Mouse (Mus musculus): ENCODE measurements around the gene Rnf34. TPM values are rescaled to one million over a fixed set of nuclear protein-coding genes. Genes with fewer than 3 reads are reported as not detected.

The Rnf34 gene
- total RNA-seq, 2 experiments from 2014 or later: 17.6 to 20.7 TPM

GRCm38 (mm10) chr5:122863053-122863452 lies 13.2 kb downstream of the Rnf34 start:
- DNase-seq (ENCODE audit: low spot score): no peak

GRCm38 (mm10) chr5:122872626-122873025 lies 22.8 kb downstream of the Rnf34 start:
- no peak for DNase-seq (ENCODE audit: low spot score)

- no peak for DNase-seq (ENCODE audit: low spot score)
These were observed 23.7 kb downstream of the Rnf34 start for GRCm38 (mm10) chr5:122873573-122873972.

DNA sequence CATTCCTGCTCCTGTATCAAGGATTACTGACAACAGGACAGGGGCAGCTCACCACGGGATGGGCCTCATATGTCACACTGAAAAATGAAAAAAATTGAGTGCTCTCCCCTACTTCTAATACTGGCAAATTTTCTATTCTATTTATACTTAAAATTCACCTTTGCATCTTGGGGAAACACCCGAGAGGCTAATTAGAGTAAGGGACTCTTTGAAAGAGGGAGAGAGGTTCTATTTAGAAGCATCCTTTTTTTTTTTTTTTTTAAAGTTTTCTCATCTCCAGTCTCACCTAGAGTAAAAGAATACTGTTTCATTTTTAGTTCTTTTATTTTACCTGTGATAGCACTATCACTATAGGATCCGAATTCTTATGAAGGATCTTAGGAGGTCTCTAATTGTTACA lies 24.5 kb downstream of the Rnf34 start:
- DNase-seq (ENCODE audit: low spot score): no peak

GRCm38 (mm10) chr5:122876671-122877070 lies 26.8 kb downstream of the Rnf34 start:
- no peak for DNase-seq (ENCODE audit: low spot score)

GRCm38 (mm10) chr5:122880241-122880980 lies 30.6 kb downstream of the Rnf34 start:
- no peak for DNase-seq (ENCODE audit: low spot score)

- DNase-seq (ENCODE audit: low spot score): peak; percentile 63
These were observed 31.5 kb downstream of the Rnf34 start for GRCm38 (mm10) chr5:122881313-122881712.

DNA sequence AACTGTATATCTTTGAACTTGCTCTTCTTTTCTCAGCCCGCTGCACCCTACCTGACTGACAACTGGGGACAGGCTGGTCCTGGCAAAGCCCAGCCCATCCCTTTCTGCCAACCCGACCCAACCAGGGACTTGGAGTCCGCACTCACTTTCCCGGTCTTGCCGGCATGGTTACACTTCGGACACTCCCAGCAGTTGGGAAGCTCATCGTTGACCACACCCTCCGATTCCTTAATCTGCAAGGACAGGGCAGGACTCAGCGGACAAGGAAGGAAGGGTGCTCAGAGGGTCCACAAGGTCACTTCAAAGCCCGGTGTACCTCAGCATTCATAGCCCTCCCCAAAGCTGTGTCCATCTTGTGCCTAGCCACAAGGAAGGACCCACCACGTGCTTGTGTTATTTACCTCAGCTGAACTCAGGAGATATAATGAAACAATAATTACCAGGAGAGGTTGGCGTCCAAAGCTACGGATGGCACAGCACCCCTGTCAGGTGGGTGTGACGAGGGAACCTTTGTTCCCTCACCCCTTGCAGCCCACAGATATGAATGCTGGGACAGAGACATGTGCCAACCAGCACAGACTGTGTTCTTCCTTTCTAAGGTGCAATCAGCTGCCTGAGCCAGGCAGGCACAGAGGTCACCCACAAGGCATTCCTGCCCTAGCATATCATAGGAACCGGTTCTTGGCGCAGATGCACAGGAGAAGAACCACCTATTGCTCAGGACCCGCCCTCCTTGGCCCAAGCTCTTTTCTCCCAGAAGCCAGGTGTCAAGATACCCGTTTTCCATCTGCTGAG lies 32.6 kb downstream of the Rnf34 start:
- no peak for DNase-seq (ENCODE audit: low spot score)

DNA sequence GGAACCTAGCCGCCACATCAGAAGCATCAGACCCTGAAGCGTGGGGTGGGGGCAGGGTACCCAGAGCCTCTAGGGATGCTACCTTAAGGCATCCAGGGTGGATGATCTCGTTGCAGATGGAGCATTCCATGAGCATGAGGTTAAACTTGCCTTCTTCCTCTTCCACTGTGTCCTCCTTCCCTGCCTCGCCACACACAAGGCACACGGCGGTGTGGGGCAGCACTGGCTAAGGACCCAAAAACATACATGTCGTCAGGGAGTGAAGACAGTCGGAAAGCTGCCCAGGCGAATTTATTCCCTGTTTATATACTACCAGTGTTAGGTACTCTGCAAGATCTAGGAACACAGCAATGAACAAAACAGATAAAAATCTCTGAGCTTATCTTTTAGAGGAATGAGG lies 33.4 kb downstream of the Rnf34 start:
- no peak for DNase-seq (ENCODE audit: low spot score)

DNA sequence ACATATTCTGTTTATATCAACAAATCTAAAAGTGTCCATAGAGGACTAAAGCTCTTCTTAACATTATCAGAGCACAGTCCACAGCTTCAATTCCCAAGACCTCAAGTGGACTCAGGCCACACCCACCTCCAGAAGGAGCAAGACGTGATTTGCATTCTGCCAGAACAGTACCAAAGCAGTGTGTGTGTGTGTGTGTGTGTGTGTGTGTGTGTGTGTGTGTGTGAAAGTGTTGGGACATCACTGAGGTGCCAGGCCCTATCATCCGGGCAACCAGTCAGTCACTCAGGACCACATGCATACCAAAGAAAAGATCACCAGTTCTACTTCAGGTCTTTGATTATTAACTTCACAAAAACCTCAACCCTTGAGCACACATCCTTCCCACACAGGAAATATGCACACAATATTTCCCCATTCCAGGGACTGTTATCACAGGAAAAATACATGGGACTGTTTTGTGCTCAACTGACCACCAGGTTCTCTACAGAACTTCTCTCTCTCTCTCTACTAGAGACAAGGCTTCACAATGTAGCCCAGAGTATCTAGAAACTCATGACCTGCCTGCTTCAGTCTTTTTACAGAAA lies 33.9 kb downstream of the Rnf34 start:
- no peak for DNase-seq (ENCODE audit: low spot score)

- no peak for DNase-seq (ENCODE audit: low spot score)
These were observed 34.9 kb downstream of the Rnf34 start for GRCm38 (mm10) chr5:122884594-122885348.

GRCm38 (mm10) chr5:122887033-122887432 lies 37.2 kb downstream of the Rnf34 start:
- DNase-seq (ENCODE audit: low spot score): no peak

DNA sequence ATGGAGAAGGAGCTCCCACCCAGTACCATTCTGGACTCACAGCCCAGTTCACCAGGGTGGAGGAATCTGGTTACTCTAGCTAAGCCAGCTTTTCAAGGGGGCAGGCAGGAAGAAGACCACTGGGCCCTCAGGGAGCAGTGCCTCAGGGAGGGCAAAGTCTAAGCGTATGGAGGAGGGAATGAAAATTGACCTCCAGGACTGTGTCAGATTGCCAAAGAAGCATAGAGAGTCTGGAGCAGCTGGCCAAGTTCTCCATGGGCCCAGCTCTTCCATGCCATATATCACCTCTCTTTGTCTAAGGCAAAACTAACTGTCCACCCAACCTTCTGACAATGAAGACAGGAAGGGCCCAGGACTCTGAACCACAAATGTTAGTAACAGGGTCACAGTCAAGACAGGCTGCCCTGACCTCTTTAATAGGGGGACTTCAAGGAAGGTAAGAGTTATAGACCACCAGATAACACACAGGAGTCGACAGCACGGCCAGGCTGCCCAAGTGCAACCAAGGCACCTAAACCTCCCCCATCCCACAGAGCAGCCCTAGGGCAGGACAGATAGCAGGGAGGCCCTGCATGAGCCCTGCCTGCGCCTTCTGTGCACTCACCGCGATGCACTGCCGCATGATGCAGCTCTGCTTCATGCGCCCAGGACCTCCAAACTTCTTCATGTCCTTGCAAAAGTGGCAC lies 38.2 kb downstream of the Rnf34 start:
- DNase-seq (ENCODE audit: low spot score): no peak

- no peak for DNase-seq (ENCODE audit: low spot score)
These were observed 38.9 kb downstream of the Rnf34 start for GRCm38 (mm10) chr5:122888612-122889214.

- DNase-seq (ENCODE audit: low spot score): no peak
These were observed 40.5 kb downstream of the Rnf34 start for GRCm38 (mm10) chr5:122890396-122890795.

- no peak for DNase-seq (ENCODE audit: low spot score)
These were observed 43.4 kb downstream of the Rnf34 start for GRCm38 (mm10) chr5:122893270-122893669.

DNA sequence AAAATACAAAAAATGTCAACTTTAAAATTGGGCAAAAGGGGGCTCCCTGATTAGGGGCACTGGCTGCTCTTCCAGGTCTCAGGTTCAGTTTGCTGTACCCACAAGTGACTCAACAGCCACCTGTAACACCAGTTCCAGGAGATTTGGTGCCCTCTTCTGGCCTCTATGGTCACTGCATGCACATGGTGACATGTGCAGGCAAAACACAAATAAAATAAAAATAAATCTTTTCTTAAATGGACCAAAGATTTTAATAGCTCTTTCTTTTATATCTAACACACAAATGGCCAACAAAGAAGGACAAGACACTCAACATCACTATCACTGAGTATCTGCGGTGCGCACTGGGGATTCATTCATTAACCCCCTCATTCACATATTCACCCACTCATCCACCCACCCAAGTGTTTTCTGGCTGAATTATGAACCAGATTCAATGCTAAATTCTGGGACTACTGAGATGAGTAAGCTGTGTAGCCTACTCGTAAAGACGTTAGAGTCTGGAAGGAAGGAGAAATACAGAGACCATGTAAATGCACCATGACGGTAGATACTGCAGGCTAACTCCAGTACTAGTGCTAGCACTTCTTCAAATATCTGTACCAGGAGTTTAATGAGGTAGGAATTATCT lies 44.3 kb downstream of the Rnf34 start:
- peak; percentile 40 for DNase-seq (ENCODE audit: low spot score)

DNA sequence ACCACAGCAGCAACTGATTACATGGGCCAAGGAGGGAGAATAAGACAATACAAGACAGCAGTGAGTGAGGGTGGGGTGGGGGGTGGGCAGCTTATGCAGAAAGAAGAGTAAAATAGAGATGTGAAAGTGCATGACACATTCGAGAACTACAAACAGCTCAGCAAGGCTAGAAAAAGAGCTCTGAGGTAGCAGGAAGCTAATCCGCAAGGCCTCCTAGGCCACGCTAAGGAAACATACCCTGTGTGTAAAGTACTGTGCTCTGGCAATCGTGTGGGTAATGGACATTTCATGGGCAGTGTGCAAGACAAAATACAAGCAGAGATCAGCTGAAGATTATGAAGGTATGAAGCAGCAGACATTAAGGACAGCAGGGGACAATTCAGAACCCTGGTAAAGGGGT lies 45.0 kb downstream of the Rnf34 start:
- DNase-seq (ENCODE audit: low spot score): no peak

- DNase-seq (ENCODE audit: low spot score): no peak
These were observed 48.3 kb downstream of the Rnf34 start for GRCm38 (mm10) chr5:122898153-122898552.

All from gastrocnemius, adult 18-20 months (tissue).